Mouse (Mus musculus): ENCODE data around the gene Dmrtc1a. TPM values are rescaled to one million over a fixed set of nuclear protein-coding genes. Genes with fewer than 3 reads are reported as not detected.
"Not testable (repeated sequence)": the region's sequence is repeated elsewhere in the genome, so short reads cannot be mapped to it uniquely, and the experiment has no call there.

Dmrtc1a gene
- total RNA-seq (2021), result not detected
- long read RNA-seq, experiment 1, result 0 reads
- long read RNA-seq, experiment 2, result 0 reads

- not testable (repeated sequence) for DNase-seq
Measured at GRCm38 (mm10) chrX:102908587-102908986, at the start of gene Dmrtc1a, which contains the start of gene 1700011M02Rik. Gene Dmrtc1a (minus strand): TSS chrX:102908687. Gene 1700011M02Rik (plus strand): TSS chrX:102908905.

GRCm38 (mm10) chrX:102950136-102950535 lies 41.6 kb upstream of the Dmrtc1a start:
- not testable (repeated sequence) for DNase-seq

- no peak for DNase-seq
Measured at GRCm38 (mm10) chrX:102936743-102937142, 28.3 kb upstream of the Dmrtc1a start.

- DNase-seq, result no peak
Measured at GRCm38 (mm10) chrX:102934395-102934764, 25.9 kb upstream of the Dmrtc1a start.

GRCm38 (mm10) chrX:102933571-102934394 lies 25.3 kb upstream of the Dmrtc1a start:
- DNase-seq, result no peak

GRCm38 (mm10) chrX:102932992-102933570 lies 24.6 kb upstream of the Dmrtc1a start:
- no peak for DNase-seq

GRCm38 (mm10) chrX:102928072-102928471 lies 19.6 kb upstream of the Dmrtc1a start, which contains the start of gene 1700018G05Rik:
Gene 1700018G05Rik (plus strand): TSS chrX:102928372.
- not testable (repeated sequence) for DNase-seq

- DNase-seq, result not testable (repeated sequence)
Measured at GRCm38 (mm10) chrX:102926707-102927106, 18.2 kb upstream of the Dmrtc1a start.

GRCm38 (mm10) chrX:102914823-102915222 lies 6.3 kb upstream of the Dmrtc1a start:
- DNase-seq, result not testable (repeated sequence)

GRCm38 (mm10) chrX:102867871-102868270 lies 40.6 kb downstream of the Dmrtc1a start, which contains the start of gene 1700031F05Rik:
Gene 1700031F05Rik (minus strand): TSS chrX:102867971.
- DNase-seq, result no peak

GRCm38 (mm10) chrX:102854516-102854915 lies 54.0 kb downstream of the Dmrtc1a start, which contains the start of gene Dmrtc1c2:
Gene Dmrtc1c2 (minus strand): TSS chrX:102854616.
- DNase-seq, result not testable (repeated sequence)

Other genes with a start within 250 kb of the Dmrtc1a start
- gene Gm3880, start 221.7 kb downstream of the Dmrtc1a start, total RNA-seq (2021), result not detected
- not detected for gene Gm9112, start 201.1 kb downstream of the Dmrtc1a start, total RNA-seq (2021)
- not detected for gene Dmrtc1b, start 200.8 kb downstream of the Dmrtc1a start, total RNA-seq (2021)
- not detected for gene Dmrtc1c1, start 105.7 kb downstream of the Dmrtc1a start, total RNA-seq (2021)
- not detected for gene Dmrtc1c2, start 54.1 kb downstream of the Dmrtc1a start, total RNA-seq (2021)
- not detected for gene 1700031F05Rik, start 40.7 kb downstream of the Dmrtc1a start, total RNA-seq (2021)
- not detected for gene 1700011M02Rik, start 218 bp upstream of the Dmrtc1a start, total RNA-seq (2021)
- gene 1700018G05Rik, start 19.7 kb upstream of the Dmrtc1a start, total RNA-seq (2021), result not detected

Measured in gastrocnemius, postnatal 25 days (tissue).